Mouse (Mus musculus) embryonic facial prominence, embryonic 12.5 days (tissue): ENCODE data around the gene Lrriq1. TPM values are rescaled to one million over a fixed set of nuclear protein-coding genes. Genes with fewer than 3 reads are reported as not detected.

ENCODE experiments used
- ATAC-seq: fragments of 200-750 bp; cut with Nextera tagmentation; 2 replicates; pipeline ENCODE4 v1.8.0; 2017; ENCODE audit not compliant: insufficient number of reproducible peaks, insufficient read depth, low FRiP score, low TSS enrichment
- H3K27ac ChIP-seq: fragments of 300-500 bp; sonication (generic); 2 replicates; pipeline ENCODE4 v1.5.1; 2016; ENCODE audit warnings: mild to moderate bottlenecking
- H3K27me3 ChIP-seq: fragments of 300-500 bp; sonication (generic); 2 replicates; pipeline ENCODE4 v1.6.1; 2016; ENCODE audit warnings: mild to moderate bottlenecking, moderate library complexity
- H3K36me3 ChIP-seq: fragments of 300-500 bp; sonication (generic); 2 replicates; pipeline ENCODE4 v1.6.1; 2016; ENCODE audit warnings: mild to moderate bottlenecking
- H3K4me1 ChIP-seq: fragments of 300-500 bp; sonication (generic); 2 replicates; pipeline ENCODE4 v1.6.1; 2016
- H3K4me2 ChIP-seq: fragments of 300-500 bp; sonication (generic); replicated peaks from 2 replicates; pipeline ENCODE4 v1.6.1; 2016; ENCODE audit warnings: mild to moderate bottlenecking, moderate library complexity
- H3K4me3 ChIP-seq: fragments of 300-500 bp; sonication (generic); 2 replicates; pipeline ENCODE4 v1.5.1; 2016; ENCODE audit warnings: mild to moderate bottlenecking
- H3K9ac ChIP-seq: fragments of 300-500 bp; sonication (generic); 2 replicates; pipeline ENCODE4 v1.6.1; 2016; ENCODE audit warnings: mild to moderate bottlenecking, moderate library complexity
- H3K9me3 ChIP-seq: fragments of 300-500 bp; sonication (generic); 2 replicates; pipeline ENCODE4 v1.6.1; 2016; ENCODE audit warnings: mild to moderate bottlenecking, moderate library complexity
- WGBS: fragments of 180-500 bp; shearing (Covaris S2); methylation state at CpG from one replicate; pipeline ENCODE4 v1.1.7; 2016; 5-methylcytosine and 5-hydroxymethylcytosine counted together
- polyA plus RNA-seq: library from polyadenylated mRNA; unstranded; fragments of >200 nt; fragmentation: Nextera tagmentation; extraction: Ambion mirVana; gene quantifications from 2 replicates; pipeline ENCODE4 v1.2.1, GENCODE M21; 2016

The Lrriq1 gene
- polyA plus RNA-seq, 1 experiment from 2014 or later, result 3.4 TPM

DNA sequence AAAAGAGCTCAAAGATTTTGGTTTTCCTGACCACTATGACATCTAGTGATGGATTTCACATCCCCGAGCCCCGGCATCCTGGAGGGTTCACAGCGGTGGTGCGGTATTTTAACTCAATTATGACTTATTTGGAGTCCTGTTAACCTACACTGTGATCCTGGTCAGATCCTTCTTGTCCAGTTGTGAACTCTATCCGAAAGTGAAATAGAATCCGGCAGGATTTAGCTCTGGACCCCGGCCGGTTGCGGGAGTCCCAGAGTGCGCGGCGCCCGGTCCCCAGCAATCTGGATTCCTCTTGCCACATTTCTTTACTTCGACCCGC, 208.2 kb downstream of the Lrriq1 start:
- H3K9ac ChIP-seq, result peak overlapping the region; percentile 74
- H3K9me3 ChIP-seq, result no peaks in the 10 kb centered on the region
- H3K27me3 ChIP-seq, result peaks cover 27% of the 10 kb centered on the region

DNA sequence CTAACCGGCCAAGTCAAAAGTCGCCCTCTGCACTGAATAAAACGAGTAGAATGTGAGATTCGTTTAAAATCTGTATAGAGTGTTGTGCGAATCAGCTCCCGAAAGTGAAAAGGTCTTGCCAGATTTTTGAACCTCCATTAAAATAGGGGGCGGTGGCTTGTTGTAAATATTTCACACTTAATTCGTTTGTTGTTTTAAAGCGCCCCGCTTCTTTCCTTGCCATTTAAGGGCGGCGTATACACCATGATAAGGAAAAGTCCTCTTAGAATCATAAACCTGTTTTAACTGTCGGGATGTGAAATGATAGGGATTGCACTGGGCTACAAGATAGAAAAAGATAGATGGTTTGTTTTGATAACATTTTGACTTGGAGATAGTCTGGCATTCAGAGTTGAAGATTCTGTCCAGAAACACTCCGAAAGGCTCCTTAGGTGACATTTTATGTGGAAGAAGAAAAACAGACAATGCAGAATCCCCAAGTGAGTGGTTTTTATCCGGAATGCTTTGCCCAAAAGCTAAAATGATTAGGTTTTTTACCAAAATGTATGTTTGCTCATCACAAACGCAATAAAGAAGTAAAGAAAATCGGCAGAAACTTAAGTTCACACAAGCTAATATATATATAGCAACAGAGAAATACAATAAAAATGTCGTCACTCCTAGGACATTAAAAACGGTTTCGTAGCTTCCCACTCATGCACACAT, 208.7 kb downstream of the Lrriq1 start:
- H3K9ac ChIP-seq, result peak overlapping the region; percentile 74
- H3K4me2 ChIP-seq, result peak overlapping the region; percentile 47
- peak overlapping the region; percentile 97 for H3K27ac ChIP-seq
- H3K27me3 ChIP-seq, result peaks cover 24% of the 10 kb centered on the region
- peak overlapping the region; percentile 58 for H3K4me3 ChIP-seq
- WGBS, result under 1% methylated on average over 20 of the region's 20 CpGs
- no peak for ATAC-seq
- H3K36me3 ChIP-seq, result no peaks in the 10 kb centered on the region
- no peaks in the 10 kb centered on the region for H3K9me3 ChIP-seq
- H3K4me1 ChIP-seq, result peaks cover 4% of the 10 kb centered on the region; the same call in 1 of the 2 replicates

More for the DNA sequence above, 208.2 kb downstream of the Lrriq1 start:
- Histone ChIP-seq H3K36me3 (no peaks in the 10 kb centered on the region), H3K27ac (peak overlapping the region; percentile 97), H3K4me2 (peak overlapping the region; percentile 47), H3K4me3 (peak overlapping the region; percentile 58), H3K4me1 (peaks cover 4% of the 10 kb centered on the region; the same call in 1 of the 2 replicates)
- 0% methylated on average over 15 of the region's 15 CpGs for WGBS
- no peak for ATAC-seq

DNA sequence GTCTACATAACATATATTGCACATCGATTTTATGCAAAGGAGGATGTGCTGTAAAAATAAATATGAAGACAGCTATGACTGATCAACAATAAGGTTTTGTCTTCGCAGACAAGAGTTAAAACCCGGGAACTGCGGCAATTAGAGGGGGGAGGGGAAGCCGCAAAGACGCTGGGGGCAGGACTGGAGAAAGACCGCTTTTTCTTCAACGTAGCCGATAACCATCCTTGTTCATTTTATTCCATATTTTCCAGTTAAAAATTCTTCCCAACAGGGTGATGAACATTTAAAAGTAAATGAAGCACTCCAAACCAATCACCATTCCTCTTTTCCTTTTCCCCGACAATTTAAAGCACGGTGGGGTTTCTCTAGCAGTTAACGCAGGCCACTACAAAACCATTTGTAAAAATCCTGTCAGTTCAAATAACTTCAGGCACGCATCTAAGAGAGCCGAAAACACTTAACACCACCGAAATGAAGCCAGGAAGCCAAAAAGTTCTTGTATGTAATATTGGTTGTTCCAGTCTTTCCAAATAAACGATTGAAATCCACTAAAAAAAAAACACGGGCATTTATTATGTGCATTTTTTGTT, 209.4 kb downstream of the Lrriq1 start:
- H3K27ac ChIP-seq, result peak overlapping the region; percentile 97
- WGBS, result under 1% methylated on average over 17 of the region's 17 CpGs

DNA sequence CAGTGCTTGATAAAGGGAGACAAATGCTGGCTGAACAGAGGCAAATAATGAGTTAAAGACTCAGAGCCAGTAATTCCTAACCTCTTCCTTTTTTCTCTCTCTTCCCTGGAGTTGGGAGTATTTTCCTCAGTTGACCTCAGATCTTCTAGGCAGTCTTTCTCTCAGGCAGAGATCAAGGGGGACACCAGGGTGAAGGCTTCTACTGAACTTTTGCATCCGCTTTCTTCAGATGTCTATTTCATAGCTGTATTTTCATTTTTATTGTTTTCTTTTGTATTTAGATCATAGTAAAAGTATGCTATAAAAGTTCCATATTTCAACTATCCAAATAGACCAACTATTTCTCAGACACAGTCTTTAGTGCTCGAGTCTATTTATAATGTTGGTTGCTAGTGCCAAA, 233.6 kb downstream of the Lrriq1 start:
- H3K9me3 ChIP-seq, result no peaks in the 10 kb centered on the region
- WGBS, result 86% methylated on average over 2 of the region's 2 CpGs
- no peaks in the 10 kb centered on the region for H3K27me3 ChIP-seq
- no peak overlapping the region for H3K9ac ChIP-seq
- H3K4me1 ChIP-seq, result no peaks in the 10 kb centered on the region
- no peak overlapping the region for H3K4me3 ChIP-seq
- no peak overlapping the region for H3K27ac ChIP-seq
- H3K36me3 ChIP-seq, result no peaks in the 10 kb centered on the region
- no peak for ATAC-seq
- no peak overlapping the region for H3K4me2 ChIP-seq

More for the DNA sequence above, 209.4 kb downstream of the Lrriq1 start:
- ATAC-seq, result no peak
- H3K9ac ChIP-seq, result peak overlapping the region; percentile 74
- no peaks in the 10 kb centered on the region for H3K36me3 ChIP-seq
- H3K4me1 ChIP-seq, result peaks cover 4% of the 10 kb centered on the region; the same call in 1 of the 2 replicates
- no peaks in the 10 kb centered on the region for H3K9me3 ChIP-seq
- H3K4me2 ChIP-seq, result peak overlapping the region; percentile 47
- H3K27me3 ChIP-seq, result peaks cover 20% of the 10 kb centered on the region
- H3K4me3 ChIP-seq, result peak overlapping the region; percentile 58

DNA sequence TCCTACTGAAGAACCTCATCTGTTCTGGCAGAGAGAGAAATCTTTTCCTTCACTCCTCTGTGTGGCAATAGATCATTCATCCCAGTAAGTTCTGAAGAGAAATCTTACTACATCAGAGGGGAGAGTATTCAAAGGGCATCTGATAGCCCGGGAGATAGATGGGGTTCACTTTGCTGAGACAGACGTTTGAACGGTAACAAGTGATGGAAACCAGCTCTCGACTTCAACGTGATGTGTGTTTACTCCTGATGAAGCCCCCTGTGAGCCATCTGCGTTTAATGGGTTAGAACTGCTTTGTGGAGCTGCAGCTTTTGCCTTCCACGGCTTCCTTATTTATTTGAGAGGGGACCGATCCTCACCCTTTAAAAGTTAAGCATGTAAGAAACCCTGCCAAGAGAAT, 235.2 kb downstream of the Lrriq1 start:
- ATAC-seq, result no peak
- Histone ChIP-seq H3K4me1 (no peaks in the 10 kb centered on the region), H3K27ac (no peak overlapping the region), H3K9ac (no peak overlapping the region), H3K4me3 (no peak overlapping the region), H3K36me3 (no peaks in the 10 kb centered on the region), H3K4me2 (no peak overlapping the region), H3K27me3 (no peaks in the 10 kb centered on the region), H3K9me3 (no peaks in the 10 kb centered on the region)
- WGBS, result 47% methylated on average over 8 of the region's 8 CpGs

DNA sequence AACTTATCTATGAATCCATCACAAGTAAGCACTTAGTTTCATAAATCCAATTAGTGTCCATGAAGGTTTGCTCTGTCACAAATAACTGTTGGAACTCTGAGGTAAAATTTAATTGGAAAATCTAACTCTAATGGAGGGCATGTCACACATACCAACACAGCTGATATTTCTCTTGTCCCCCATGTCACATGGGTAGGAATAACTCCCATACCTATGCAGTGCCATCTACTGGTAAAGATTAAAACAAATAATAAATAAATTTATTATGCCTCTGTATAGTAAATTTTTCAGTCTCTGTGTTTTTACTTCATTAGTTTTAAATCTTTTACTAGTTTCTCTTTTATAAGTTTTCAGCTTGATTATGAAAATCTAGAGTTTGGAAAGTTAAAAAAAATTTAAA, 236.5 kb downstream of the Lrriq1 start:
- Histone ChIP-seq H3K27me3 (no peaks in the 10 kb centered on the region), H3K4me2 (no peak overlapping the region), H3K9me3 (no peaks in the 10 kb centered on the region), H3K27ac (no peak overlapping the region), H3K36me3 (no peaks in the 10 kb centered on the region), H3K4me1 (no peaks in the 10 kb centered on the region), H3K9ac (no peak overlapping the region), H3K4me3 (no peak overlapping the region)
- no peak for ATAC-seq

Other genes with a start within 250 kb of the Lrriq1 start
- gene Alx1, start 206.1 kb downstream of the Lrriq1 start, polyA plus RNA-seq, result 131 and 192 TPM in 2 replicates
- gene Slc6a15, start 131.5 kb upstream of the Lrriq1 start, polyA plus RNA-seq, result 5.0 and 6.8 TPM in 2 replicates